Mouse (Mus musculus): ENCODE data around the gene Cox5b.

DNA sequence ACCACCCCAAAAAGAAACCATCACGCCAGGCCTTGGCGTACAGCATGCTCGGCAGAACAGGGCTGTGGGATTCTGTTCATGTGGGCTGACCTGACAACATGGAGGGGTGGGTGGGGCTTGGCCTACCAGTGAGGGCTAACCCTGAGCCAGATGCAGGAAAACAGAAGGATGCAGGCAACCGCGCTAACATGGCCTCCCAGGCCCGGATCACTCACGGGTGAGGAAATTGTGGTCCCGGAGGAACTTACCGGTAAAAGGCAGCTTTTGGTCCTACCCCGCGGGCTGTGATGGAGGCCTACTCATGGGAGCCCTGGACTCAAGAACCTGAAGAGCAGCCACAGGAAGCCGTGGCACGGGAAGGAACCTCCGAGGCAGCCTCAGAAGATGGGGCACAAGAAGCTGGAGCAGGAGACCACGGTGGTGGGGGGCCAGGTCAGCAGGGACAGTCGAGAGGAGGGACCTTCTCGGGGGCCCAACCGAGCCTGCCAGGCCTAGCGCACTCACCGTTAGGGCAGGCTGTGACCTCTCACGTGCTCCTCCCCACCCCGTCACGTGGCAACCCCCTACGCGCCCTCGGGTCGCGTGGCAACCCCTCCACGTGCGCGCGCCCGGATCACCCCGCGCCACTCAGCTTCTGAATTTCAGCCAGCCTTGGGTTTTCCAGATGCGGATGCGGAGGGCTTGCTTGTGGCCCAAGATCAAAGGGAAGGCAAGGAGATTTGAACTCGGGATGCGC is 8.5 kb upstream of the Cox5b start, which contains the start of gene Fam178b:
- TF ChIP-seq POLR2A (IDR thresholded peaks at IDR 0.05; ENCODE audit: borderline replicate concordance, insufficient read depth, low read length) = no peak
- TF ChIP-seq CTCF (IDR thresholded peaks at IDR 0.05; ENCODE audit: borderline replicate concordance, insufficient read depth, low read depth, low read length) = no peak

Data from cerebellum, adult 2 months (tissue).